Mouse (Mus musculus) lung, postnatal 0 days (tissue): ENCODE data around the gene Pop5. TPM values are rescaled to one million over a fixed set of nuclear protein-coding genes. Genes with fewer than 3 reads are reported as not detected.

ENCODE experiments used
- ATAC-seq: fragments of 200-750 bp; cut with Nextera tagmentation; 2 replicates; pipeline ENCODE4 v1.8.0; 2017; ENCODE audit warnings: moderate library complexity
- DNase-seq: peaks from one replicate; pipeline ENCODE4 v3.0.0-alpha.2; 2016; ENCODE audit warnings: low spot score
- H3K27ac ChIP-seq: fragments of 300-500 bp; sonication (generic); 2 replicates; pipeline ENCODE4 v1.5.1; 2014; ENCODE audit warnings: antibody characterized with exemption, mild to moderate bottlenecking, low read length, mixed read lengths
- H3K27me3 ChIP-seq: fragments of 300-500 bp; sonication (generic); replicated peaks from 2 replicates; pipeline ENCODE4 v1.6.1; 2014; ENCODE audit warnings: low read length, mixed read lengths; ENCODE audit not compliant: insufficient read depth
- H3K36me3 ChIP-seq: fragments of 300-500 bp; sonication (generic); 2 replicates; pipeline ENCODE4 v1.6.1; 2014; ENCODE audit warnings: low read length, mixed read lengths; ENCODE audit not compliant: insufficient read depth
- H3K4me1 ChIP-seq: fragments of 300-500 bp; sonication (generic); 2 replicates; pipeline ENCODE4 v1.6.1; 2014; ENCODE audit warnings: antibody characterized with exemption, low read depth, low read length, mixed read lengths; ENCODE audit not compliant: insufficient read depth
- H3K4me2 ChIP-seq: fragments of 300-500 bp; sonication (generic); replicated peaks from 2 replicates; pipeline ENCODE4 v1.6.1; 2014; ENCODE audit warnings: low read depth, mild to moderate bottlenecking, low read length, moderate library complexity, mixed read lengths
- H3K4me3 ChIP-seq: fragments of 300-500 bp; sonication (generic); 2 replicates; pipeline ENCODE4 v1.5.1; 2014; ENCODE audit warnings: low read depth, low read length
- H3K9ac ChIP-seq: fragments of 300-500 bp; sonication (generic); replicated peaks from 2 replicates; pipeline ENCODE4 v1.6.1; 2014; ENCODE audit warnings: low read depth, mild to moderate bottlenecking
- H3K9me3 ChIP-seq: fragments of 300-500 bp; sonication (generic); 2 replicates; pipeline ENCODE4 v1.6.1; 2016; ENCODE audit warnings: low read length, mixed read lengths
- CTCF ChIP-seq: IDR thresholded peaks from 2 replicates; pipeline ENCODE4 v1.5.1; 2016; ENCODE audit warnings: antibody characterized with exemption, mild to moderate bottlenecking
- EP300 ChIP-seq: IDR thresholded peaks from 2 replicates; pipeline ENCODE4 v1.6.1; 2016; ENCODE audit warnings: antibody characterized with exemption, mild to moderate bottlenecking, control low read depth
- WGBS: fragments of 180-500 bp; shearing (Covaris S2); extraction: QIAGEN DNeasy Blood & Tissue Kit; methylation state at CpG from one replicate; pipeline ENCODE4 v1.1.7; 2014; 5-methylcytosine and 5-hydroxymethylcytosine counted together
- polyA plus RNA-seq: library from polyadenylated mRNA; unstranded; fragments of >200 nt; fragmentation: Nextera tagmentation; extraction: Ambion mirVana; gene quantifications from 2 replicates; pipeline ENCODE4 v1.2.1, GENCODE M21; 2015

Pop5 gene
- polyA plus RNA-seq, 1 experiment from 2014 or later: 78.8 TPM

DNA sequence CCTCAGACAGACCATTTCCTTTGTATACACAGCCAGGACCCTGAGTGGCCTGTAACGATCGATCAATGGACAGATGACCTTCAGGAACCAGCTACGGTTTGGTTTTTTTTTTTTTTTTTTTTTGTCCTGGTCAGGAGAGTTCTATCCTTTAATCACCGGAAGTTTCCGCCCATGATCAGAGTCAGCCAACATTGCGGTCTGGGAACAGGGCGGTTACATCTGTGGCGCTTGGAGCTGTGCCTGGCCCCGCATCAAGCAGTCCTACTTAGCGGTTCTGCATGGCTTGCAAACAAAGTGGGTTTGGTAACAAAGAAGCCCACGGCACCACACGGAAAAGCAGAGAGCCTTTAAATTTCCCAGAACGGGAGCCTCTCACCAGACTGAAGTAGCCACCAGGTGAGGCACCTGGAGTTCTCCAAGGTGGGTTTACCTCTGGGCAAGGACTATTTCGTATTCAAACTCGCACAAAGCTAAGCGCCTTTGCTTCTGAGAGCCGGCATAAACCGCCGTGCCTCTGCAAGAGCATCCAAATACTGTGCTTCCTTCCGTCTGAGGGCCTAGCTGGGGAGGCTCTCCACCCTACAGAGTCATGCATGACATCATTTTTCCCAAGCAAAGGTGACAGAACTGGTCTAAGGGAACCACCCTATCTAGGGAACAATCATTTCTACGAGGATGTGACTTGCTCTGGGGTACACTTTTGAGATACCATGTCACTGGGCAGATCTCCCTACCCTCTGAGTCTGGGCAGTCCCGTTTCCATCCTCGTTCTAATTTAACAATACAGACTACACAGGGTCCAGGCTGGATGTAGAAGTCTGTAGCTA, 31.7 kb upstream of the Pop5 start:
- H3K4me3 ChIP-seq: peak overlapping the region; percentile 29
- peak overlapping the region; percentile 71; the same call in 1 of the 2 replicates for H3K27ac ChIP-seq
- 13% methylated on average over 23 of the region's 23 CpGs for WGBS

GRCm38 (mm10) chr5:115204562-115205311, 30.9 kb upstream of the Pop5 start:
- no peak for DNase-seq

More for the DNA sequence above, 31.7 kb upstream of the Pop5 start:
- 0 out of 2 replicates have a peak, but pooled peaks cover 4% of the 10 kb centered on the region for H3K27me3 ChIP-seq
- no peaks in the 10 kb centered on the region for H3K9me3 ChIP-seq
- H3K9ac ChIP-seq: peak overlapping the region; percentile 23; the same call in 1 of the 2 replicates
- H3K4me1 ChIP-seq: no peaks in the 10 kb centered on the region
- peak overlapping the region; percentile 57 for H3K4me2 ChIP-seq
- peak; percentile 63 for DNase-seq
- TF ChIP-seq EP300: no peak; the same call in 1 of the 2 replicates
- TF ChIP-seq CTCF: no peak
- H3K36me3 ChIP-seq: no peaks in the 10 kb centered on the region
- ATAC-seq: peak; percentile 92

DNA sequence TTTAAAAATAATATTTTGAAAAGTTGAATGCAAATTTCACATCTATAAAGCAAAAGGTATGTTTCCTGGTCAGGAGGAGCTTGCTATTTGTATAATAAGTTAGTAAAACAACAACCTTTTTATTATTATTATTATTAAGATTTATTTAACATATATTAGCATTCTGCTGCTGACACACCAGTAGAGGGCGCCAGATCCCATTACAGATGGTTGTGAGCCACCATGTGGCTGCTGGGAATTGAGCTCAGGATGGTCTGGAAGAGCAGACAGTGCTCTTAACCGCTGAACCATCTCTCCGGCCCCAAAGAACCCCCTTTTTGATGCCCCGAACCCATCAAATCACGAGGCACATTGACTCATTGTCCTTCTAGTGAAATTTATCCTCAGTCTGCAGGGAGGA, 28.4 kb upstream of the Pop5 start:
- no peak overlapping the region for H3K4me3 ChIP-seq
- H3K4me1 ChIP-seq: no peaks in the 10 kb centered on the region
- ATAC-seq (no peak), DNase-seq (no peak)
- 56% methylated on average over 5 of the region's 5 CpGs for WGBS
- no peak overlapping the region for H3K4me2 ChIP-seq
- no peaks in the 10 kb centered on the region for H3K9me3 ChIP-seq
- TF ChIP-seq EP300: no peak
- no peaks in the 10 kb centered on the region for H3K36me3 ChIP-seq
- no peak overlapping the region for H3K9ac ChIP-seq
- H3K27me3 ChIP-seq: 0 out of 2 replicates have a peak, but pooled peaks cover 4% of the 10 kb centered on the region
- no peak overlapping the region for H3K27ac ChIP-seq

More at GRCm38 (mm10) chr5:115204562-115205311, 30.9 kb upstream of the Pop5 start:
- TF ChIP-seq EP300 (no peak), CTCF (no peak)
- peak; percentile 34; the same call in 1 of the 2 replicates for ATAC-seq
- H3K36me3 ChIP-seq: no peaks in the 10 kb centered on the region
- H3K4me1 ChIP-seq: no peaks in the 10 kb centered on the region
- H3K27ac ChIP-seq: no peak overlapping the region
- peak overlapping the region; percentile 57 for H3K4me2 ChIP-seq
- peak overlapping the region; percentile 23; the same call in 1 of the 2 replicates for H3K9ac ChIP-seq
- H3K4me3 ChIP-seq: peak overlapping the region; percentile 29
- WGBS: 4% methylated on average over 31 of the region's 31 CpGs
- no peaks in the 10 kb centered on the region for H3K9me3 ChIP-seq
- H3K27me3 ChIP-seq: 0 out of 2 replicates have a peak, but pooled peaks cover 4% of the 10 kb centered on the region

DNA sequence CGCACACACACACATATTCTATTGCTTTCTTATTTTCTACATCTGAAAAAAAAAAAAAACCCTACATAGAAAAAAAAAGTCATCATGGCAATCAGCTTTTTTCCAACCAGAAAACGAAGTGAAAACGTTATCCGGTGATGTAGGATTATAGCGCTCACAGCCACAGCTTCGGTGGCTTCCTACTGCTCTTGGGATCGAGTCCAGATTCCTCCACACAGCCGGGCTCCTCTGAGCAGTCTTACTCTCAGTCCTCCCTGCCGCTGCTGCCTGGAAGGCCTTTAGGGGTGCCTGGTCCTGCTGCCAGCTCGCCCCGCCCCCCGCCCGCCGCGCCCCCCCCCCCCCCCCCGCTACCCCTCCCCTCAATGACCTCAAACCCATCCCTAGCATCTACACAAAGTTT, 27.7 kb upstream of the Pop5 start:
- H3K36me3 ChIP-seq: no peaks in the 10 kb centered on the region
- no peaks in the 10 kb centered on the region for H3K9me3 ChIP-seq
- H3K4me1 ChIP-seq: no peaks in the 10 kb centered on the region
- H3K27me3 ChIP-seq: 0 out of 2 replicates have a peak, but pooled peaks cover 4% of the 10 kb centered on the region
- 18% methylated on average over 9 of the region's 16 CpGs for WGBS
- TF ChIP-seq CTCF (no peak), EP300 (no peak)
- no peak overlapping the region for H3K4me3 ChIP-seq
- no peak overlapping the region for H3K27ac ChIP-seq
- DNase-seq (no peak), ATAC-seq (no peak)
- no peak overlapping the region for H3K9ac ChIP-seq
- no peak overlapping the region for H3K4me2 ChIP-seq

GRCm38 (mm10) chr5:115208601-115209000, 27.0 kb upstream of the Pop5 start:
- no peak overlapping the region for H3K9ac ChIP-seq
- DNase-seq (no peak), ATAC-seq (no peak)
- WGBS: 54% methylated on average over 5 of the region's 5 CpGs
- no peaks in the 10 kb centered on the region for H3K9me3 ChIP-seq
- no peak overlapping the region for H3K4me3 ChIP-seq
- no peaks in the 10 kb centered on the region for H3K4me1 ChIP-seq
- H3K27me3 ChIP-seq: 0 out of 2 replicates have a peak, but pooled peaks cover 3% of the 10 kb centered on the region
- TF ChIP-seq EP300: no peak
- no peak for TF ChIP-seq CTCF
- no peaks in the 10 kb centered on the region for H3K36me3 ChIP-seq
- no peak overlapping the region for H3K4me2 ChIP-seq
- no peak overlapping the region for H3K27ac ChIP-seq

- H3K4me1 ChIP-seq: no peaks in the 10 kb centered on the region
- H3K36me3 ChIP-seq: no peaks in the 10 kb centered on the region
- H3K9me3 ChIP-seq: no peaks in the 10 kb centered on the region
- TF ChIP-seq CTCF (peak; percentile 68), EP300 (no peak)
- WGBS: 9% methylated on average over 1 of the region's 1 CpGs
- no peak overlapping the region for H3K4me3 ChIP-seq
- no peak overlapping the region for H3K4me2 ChIP-seq
- no peak overlapping the region for H3K9ac ChIP-seq
- H3K27me3 ChIP-seq: no peaks in the 10 kb centered on the region
- no peak for DNase-seq
- ATAC-seq: no peak
- H3K27ac ChIP-seq: no peak overlapping the region
Measured at GRCm38 (mm10) chr5:115210380-115210779, 25.3 kb upstream of the Pop5 start.
